Mouse (Mus musculus) adrenal gland (tissue): ENCODE data around the gene Sass6.
"Not testable (repeated sequence)": the region's sequence is repeated elsewhere in the genome, so short reads cannot be mapped to it uniquely, and the experiment has no call there.

Source experiments
- intact Hi-C: fragments of 180-260 bp; cut with DNase I; formaldehyde crosslinking; loops from one replicate; pipeline ENCODE4 v1.15.1; 2025

Sass6 gene

GRCm38 (mm10) chr3:116622641-116623040, 27.9 kb downstream of the Sass6 start:
- intact Hi-C loops: no loop called here

GRCm38 (mm10) chr3:116631459-116631858, 36.7 kb downstream of the Sass6 start:
- intact Hi-C loops: no loop called here

- intact Hi-C loops: no loop called here
These were observed 38.2 kb downstream of the Sass6 start for GRCm38 (mm10) chr3:116632971-116633370.

- intact Hi-C loops: no loop called here
These were observed 39.3 kb downstream of the Sass6 start for GRCm38 (mm10) chr3:116634091-116634490.

GRCm38 (mm10) chr3:116634853-116635252, 40.1 kb downstream of the Sass6 start:
- intact Hi-C loops: loop anchor here (5.0 kb wide), 1 partner anchor 38 kb away; no protein-coding TSS in a partner anchor

- intact Hi-C loops: loop anchor here (5.0 kb wide), 1 partner anchor 38 kb away; no protein-coding TSS in a partner anchor
These were observed 41.0 kb downstream of the Sass6 start for GRCm38 (mm10) chr3:116635799-116636198.

GRCm38 (mm10) chr3:116637693-116638476, 43.1 kb downstream of the Sass6 start:
- intact Hi-C loops: loop anchor here (5.0 kb wide), 1 partner anchor 41 kb away; no protein-coding TSS in a partner anchor

GRCm38 (mm10) chr3:116638572-116638971, 43.8 kb downstream of the Sass6 start:
- intact Hi-C loops: loop anchor here (5.0 kb wide), 1 partner anchor 41 kb away; no protein-coding TSS in a partner anchor

- intact Hi-C loops: no loop called here
These were observed 45.2 kb downstream of the Sass6 start for GRCm38 (mm10) chr3:116640024-116640423.

- intact Hi-C loops: no loop called here
These were observed 47.1 kb downstream of the Sass6 start for GRCm38 (mm10) chr3:116641811-116642371.

- intact Hi-C loops: no loop called here
These were observed 47.6 kb downstream of the Sass6 start for GRCm38 (mm10) chr3:116642373-116642772.

GRCm38 (mm10) chr3:116646387-116646786, 51.6 kb downstream of the Sass6 start:
- intact Hi-C loops: no loop called here

GRCm38 (mm10) chr3:116648805-116649204, 54.0 kb downstream of the Sass6 start:
- intact Hi-C loops: no loop called here

- intact Hi-C loops: no loop called here
These were observed 55.9 kb downstream of the Sass6 start for GRCm38 (mm10) chr3:116650698-116651097.

GRCm38 (mm10) chr3:116652033-116652446, 57.3 kb downstream of the Sass6 start:
- intact Hi-C loops: no loop called here

- intact Hi-C loops: no loop called here
These were observed 58.6 kb downstream of the Sass6 start for GRCm38 (mm10) chr3:116653278-116653945.

GRCm38 (mm10) chr3:116654051-116654450, 59.3 kb downstream of the Sass6 start:
- intact Hi-C loops: not testable (repeated sequence)

GRCm38 (mm10) chr3:116656184-116656965, 61.6 kb downstream of the Sass6 start:
- intact Hi-C loops: no loop called here

GRCm38 (mm10) chr3:116658928-116659565, 64.3 kb downstream of the Sass6 start:
- intact Hi-C loops: no loop called here

- intact Hi-C loops: loop anchor here (5.0 kb wide), 1 partner anchor 63 kb away; no protein-coding TSS in a partner anchor
These were observed 65.2 kb downstream of the Sass6 start for GRCm38 (mm10) chr3:116659856-116660430.
